Mouse (Mus musculus): Measurements from ENCODE around the gene Olfr826. TPM values are rescaled to one million over a fixed set of nuclear protein-coding genes. Genes with fewer than 3 reads are reported as not detected.
"Not testable (repeated sequence)": the region's sequence is repeated elsewhere in the genome, so short reads cannot be mapped to it uniquely, and the experiment has no call there.

Gene Olfr826
- total and polyA plus RNA-seq, 2 experiments: not detected

- Histone ChIP-seq H3K4me3 (ENCODE audit: insufficient read depth, low read depth, low read length) (no peak within 1 kb of the TSS), H3K9ac (ENCODE audit: low read depth, low read length) (no peak within 1 kb of the TSS), H3K27me3 (ENCODE audit: control insufficient read depth, insufficient read depth, low read length) (no peaks in the 10 kb centered on the region), H3K4me1 (ENCODE audit: control insufficient read depth, insufficient read depth, low read length) (no peaks in the 10 kb centered on the region), H3K27ac (replicated peaks; ENCODE audit: insufficient read depth, low read depth, low read length) (no peak within 1 kb of the TSS), H3K36me3 (ENCODE audit: control insufficient read depth, insufficient read depth, low read length) (no peaks in the 10 kb centered on the region), H3K79me2 (ENCODE audit: control insufficient read depth, insufficient read depth, low read length) (no peaks in the 10 kb centered on the region)
- DNase-seq (ENCODE audit: extremely low read depth, low read depth, low spot score): no peak
- TF ChIP-seq CTCF (IDR thresholded peaks at IDR 0.05; ENCODE audit: low read depth, low read length) (no peak), POLR2A (IDR thresholded peaks at IDR 0.05; ENCODE audit: extremely low read depth, insufficient read depth, low read length) (no peak)
Observed at GRCm38 (mm10) chr10:130166666-130167065, 17.3 kb downstream of the Olfr826 start, which contains the start of gene Olfr825. TSS of gene Olfr825 (minus strand) at chr10:130166766.

- H3K27me3 ChIP-seq (ENCODE audit: control insufficient read depth, insufficient read depth, low read length): no peaks in the 10 kb centered on the region
- H3K9ac ChIP-seq (ENCODE audit: low read depth, low read length): no peak overlapping the region
- no peaks in the 10 kb centered on the region for H3K4me1 ChIP-seq (ENCODE audit: control insufficient read depth, insufficient read depth, low read length)
- no peaks in the 10 kb centered on the region for H3K36me3 ChIP-seq (ENCODE audit: control insufficient read depth, insufficient read depth, low read length)
- no peaks in the 10 kb centered on the region for H3K79me2 ChIP-seq (ENCODE audit: control insufficient read depth, insufficient read depth, low read length)
- H3K27ac ChIP-seq (replicated peaks; ENCODE audit: insufficient read depth, low read depth, low read length): no peak overlapping the region
- no peak for DNase-seq (ENCODE audit: extremely low read depth, low read depth, low spot score)
- TF ChIP-seq POLR2A (IDR thresholded peaks at IDR 0.05; ENCODE audit: extremely low read depth, insufficient read depth, low read length): no peak
- no peak for TF ChIP-seq CTCF (IDR thresholded peaks at IDR 0.05; ENCODE audit: low read depth, low read length)
- no peak overlapping the region for H3K4me3 ChIP-seq (ENCODE audit: insufficient read depth, low read depth, low read length)
Observed at GRCm38 (mm10) chr10:130165196-130165595, 18.8 kb downstream of the Olfr826 start.

GRCm38 (mm10) chr10:130144121-130144520 is 39.9 kb downstream of the Olfr826 start:
- DNase-seq (ENCODE audit: extremely low read depth, low read depth, low spot score): no peak
- Histone ChIP-seq H3K9ac (ENCODE audit: low read depth, low read length) (no peak overlapping the region), H3K27me3 (ENCODE audit: control insufficient read depth, insufficient read depth, low read length) (no peaks in the 10 kb centered on the region), H3K4me3 (ENCODE audit: insufficient read depth, low read depth, low read length) (no peak overlapping the region), H3K79me2 (ENCODE audit: control insufficient read depth, insufficient read depth, low read length) (no peaks in the 10 kb centered on the region), H3K4me1 (ENCODE audit: control insufficient read depth, insufficient read depth, low read length) (no peaks in the 10 kb centered on the region), H3K27ac (replicated peaks; ENCODE audit: insufficient read depth, low read depth, low read length) (no peak overlapping the region), H3K36me3 (ENCODE audit: control insufficient read depth, insufficient read depth, low read length) (no peaks in the 10 kb centered on the region)
- TF ChIP-seq POLR2A (IDR thresholded peaks at IDR 0.05; ENCODE audit: extremely low read depth, insufficient read depth, low read length) (no peak), CTCF (IDR thresholded peaks at IDR 0.05; ENCODE audit: low read depth, low read length) (no peak)
- WGBS: 80% methylated on average over 5 of the region's 5 CpGs

- H3K36me3 ChIP-seq (ENCODE audit: control insufficient read depth, insufficient read depth, low read length); H3K27ac ChIP-seq (replicated peaks; ENCODE audit: insufficient read depth, low read depth, low read length); H3K79me2 ChIP-seq (ENCODE audit: control insufficient read depth, insufficient read depth, low read length); H3K4me1 ChIP-seq (ENCODE audit: control insufficient read depth, insufficient read depth, low read length); H3K27me3 ChIP-seq (ENCODE audit: control insufficient read depth, insufficient read depth, low read length); H3K4me3 ChIP-seq (ENCODE audit: insufficient read depth, low read depth, low read length); H3K9ac ChIP-seq (ENCODE audit: low read depth, low read length): not testable (repeated sequence)
- WGBS: 23% methylated on average over 5 of the region's 5 CpGs
- DNase-seq (ENCODE audit: extremely low read depth, low read depth, low spot score): peak; percentile 3
Observed at GRCm38 (mm10) chr10:130142481-130142880, 41.5 kb downstream of the Olfr826 start.

- H3K27ac ChIP-seq (replicated peaks; ENCODE audit: insufficient read depth, low read depth, low read length): no peak overlapping the region
- H3K27me3 ChIP-seq (ENCODE audit: control insufficient read depth, insufficient read depth, low read length): no peaks in the 10 kb centered on the region
- no peak for DNase-seq (ENCODE audit: extremely low read depth, low read depth, low spot score)
- H3K9ac ChIP-seq (ENCODE audit: low read depth, low read length): no peak overlapping the region
- no peaks in the 10 kb centered on the region for H3K4me1 ChIP-seq (ENCODE audit: control insufficient read depth, insufficient read depth, low read length)
- no peak overlapping the region for H3K4me3 ChIP-seq (ENCODE audit: insufficient read depth, low read depth, low read length)
- H3K36me3 ChIP-seq (ENCODE audit: control insufficient read depth, insufficient read depth, low read length): no peaks in the 10 kb centered on the region
- no peaks in the 10 kb centered on the region for H3K79me2 ChIP-seq (ENCODE audit: control insufficient read depth, insufficient read depth, low read length)
- TF ChIP-seq CTCF (IDR thresholded peaks at IDR 0.05; ENCODE audit: low read depth, low read length) (no peak), POLR2A (IDR thresholded peaks at IDR 0.05; ENCODE audit: extremely low read depth, insufficient read depth, low read length) (no peak)
Observed at GRCm38 (mm10) chr10:130134811-130135210, 49.2 kb downstream of the Olfr826 start.

- H3K27me3 ChIP-seq (ENCODE audit: control insufficient read depth, insufficient read depth, low read length); H3K79me2 ChIP-seq (ENCODE audit: control insufficient read depth, insufficient read depth, low read length); H3K4me3 ChIP-seq (ENCODE audit: insufficient read depth, low read depth, low read length); H3K9ac ChIP-seq (ENCODE audit: low read depth, low read length); H3K4me1 ChIP-seq (ENCODE audit: control insufficient read depth, insufficient read depth, low read length); H3K27ac ChIP-seq (replicated peaks; ENCODE audit: insufficient read depth, low read depth, low read length); DNase-seq (ENCODE audit: extremely low read depth, low read depth, low spot score); H3K36me3 ChIP-seq (ENCODE audit: control insufficient read depth, insufficient read depth, low read length): not testable (repeated sequence)
Observed at GRCm38 (mm10) chr10:130129900-130130299, 54.1 kb downstream of the Olfr826 start, which contains the start of gene Olfr824. TSS of gene Olfr824 (minus strand) at chr10:130130000.

Other genes starting within 250 kb of the Olfr826 start
- gene Olfr818, start 235.1 kb downstream of the Olfr826 start, total RNA-seq (2014; rRNA removed): not detected in 2 replicates
- not detected in 2 replicates for gene Olfr818, start 235.1 kb downstream of the Olfr826 start, polyA plus RNA-seq (2012; rRNA removed)
- gene Olfr819, start 216.9 kb downstream of the Olfr826 start, total RNA-seq (2014; rRNA removed): not detected in 2 replicates
- not detected in 2 replicates for gene Olfr819, start 216.9 kb downstream of the Olfr826 start, polyA plus RNA-seq (2012; rRNA removed)
- not detected in 2 replicates for gene Olfr247, start 208.0 kb downstream of the Olfr826 start, total RNA-seq (2014; rRNA removed)
- gene Olfr247, start 208.0 kb downstream of the Olfr826 start, polyA plus RNA-seq (2012; rRNA removed): not detected in 2 replicates
- not detected in 2 replicates for gene Gm10310, start 199.1 kb downstream of the Olfr826 start, total RNA-seq (2014; rRNA removed)
- not detected in 2 replicates for gene Gm10310, start 199.1 kb downstream of the Olfr826 start, polyA plus RNA-seq (2012; rRNA removed)
- gene Olfr820, start 171.6 kb downstream of the Olfr826 start, total RNA-seq (2014; rRNA removed): not detected in 2 replicates
- not detected in 2 replicates for gene Olfr820, start 171.6 kb downstream of the Olfr826 start, polyA plus RNA-seq (2012; rRNA removed)
- not detected in 2 replicates for gene Olfr821, start 153.8 kb downstream of the Olfr826 start, total RNA-seq (2014; rRNA removed)
- gene Olfr821, start 153.8 kb downstream of the Olfr826 start, polyA plus RNA-seq (2012; rRNA removed): not detected in 2 replicates
- gene Olfr822, start 113.0 kb downstream of the Olfr826 start, total RNA-seq (2014; rRNA removed): not detected in 2 replicates
- gene Olfr822, start 113.0 kb downstream of the Olfr826 start, polyA plus RNA-seq (2012; rRNA removed): not detected in 2 replicates
- gene Olfr823, start 68.8 kb downstream of the Olfr826 start, total RNA-seq (2014; rRNA removed): not detected in 2 replicates
- not detected in 2 replicates for gene Olfr823, start 68.8 kb downstream of the Olfr826 start, polyA plus RNA-seq (2012; rRNA removed)
- not detected in 2 replicates for gene Olfr824, start 54.2 kb downstream of the Olfr826 start, total RNA-seq (2014; rRNA removed)
- not detected in 2 replicates for gene Olfr824, start 54.2 kb downstream of the Olfr826 start, polyA plus RNA-seq (2012; rRNA removed)
- gene Olfr825, start 17.4 kb downstream of the Olfr826 start, total RNA-seq (2014; rRNA removed): not detected in 2 replicates
- not detected in 2 replicates for gene Olfr825, start 17.4 kb downstream of the Olfr826 start, polyA plus RNA-seq (2012; rRNA removed)
- not detected in 2 replicates for gene Olfr827, start 30.2 kb upstream of the Olfr826 start, total RNA-seq (2014; rRNA removed)
- gene Olfr827, start 30.2 kb upstream of the Olfr826 start, polyA plus RNA-seq (2012; rRNA removed): not detected in 2 replicates
- not detected in 2 replicates for gene Neurod4, start 96.1 kb upstream of the Olfr826 start, total RNA-seq (2014; rRNA removed)
- gene Neurod4, start 96.1 kb upstream of the Olfr826 start, polyA plus RNA-seq (2012; rRNA removed): not detected in 2 replicates
- gene Tespa1, start 138.7 kb upstream of the Olfr826 start, total RNA-seq (2014; rRNA removed): 0.74 and 1.0 TPM in 2 replicates
- 0.06 and 0.11 TPM in 2 replicates for gene Tespa1, start 138.7 kb upstream of the Olfr826 start, polyA plus RNA-seq (2012; rRNA removed)
- gene Vmn2r84, start 210.1 kb upstream of the Olfr826 start, total RNA-seq (2014; rRNA removed): not detected in 2 replicates
- gene Vmn2r84, start 210.1 kb upstream of the Olfr826 start, polyA plus RNA-seq (2012; rRNA removed): not detected in 2 replicates
- not detected in 2 replicates for gene Vmn2r85, start 245.5 kb upstream of the Olfr826 start, total RNA-seq (2014; rRNA removed)
- gene Vmn2r85, start 245.5 kb upstream of the Olfr826 start, polyA plus RNA-seq (2012; rRNA removed): not detected in 2 replicates